Mouse (Mus musculus): ENCODE results near the gene Gpc6.

The Gpc6 gene

DNA sequence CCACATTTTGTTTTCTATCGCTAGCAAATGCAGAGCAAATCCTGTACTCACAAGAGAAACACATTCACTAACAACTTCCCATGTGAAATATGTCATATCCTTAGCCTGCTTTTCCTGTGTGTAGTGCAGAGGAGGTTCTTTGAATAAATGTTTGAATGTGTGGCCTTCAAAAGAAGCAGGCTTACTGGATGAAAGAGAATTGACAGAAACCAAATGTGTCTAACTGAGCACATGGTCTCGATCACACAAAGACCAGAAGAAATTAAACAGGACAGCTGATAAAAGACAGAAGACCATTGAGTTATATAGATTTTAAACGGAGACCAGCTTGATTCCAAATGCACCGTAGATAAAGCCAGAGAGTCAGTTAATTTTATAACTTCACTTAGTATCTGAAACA, 726.2 kb downstream of the Gpc6 start:
- WGBS, result 70% methylated on average over 4 of the region's 4 CpGs

DNA sequence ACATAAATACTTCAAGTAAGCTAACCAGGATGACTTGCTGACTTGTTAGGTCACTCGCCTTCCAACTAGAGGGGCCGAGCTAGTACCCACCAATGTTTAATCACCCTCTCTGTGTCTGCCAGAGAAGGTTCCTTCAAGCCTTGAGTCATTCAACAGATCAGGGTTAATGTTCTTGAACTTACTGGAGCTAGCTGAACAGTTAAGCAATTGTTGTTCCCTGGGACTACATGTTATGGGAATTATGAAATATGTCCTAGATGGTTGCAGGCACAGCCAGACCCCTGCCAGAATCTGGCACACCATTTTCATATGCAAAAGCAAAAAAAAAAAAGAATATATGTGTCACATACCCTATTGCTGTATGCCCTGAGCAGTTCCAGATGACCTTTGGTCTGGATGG, 726.8 kb downstream of the Gpc6 start:
- 97% methylated on average over 2 of the region's 2 CpGs for WGBS

DNA sequence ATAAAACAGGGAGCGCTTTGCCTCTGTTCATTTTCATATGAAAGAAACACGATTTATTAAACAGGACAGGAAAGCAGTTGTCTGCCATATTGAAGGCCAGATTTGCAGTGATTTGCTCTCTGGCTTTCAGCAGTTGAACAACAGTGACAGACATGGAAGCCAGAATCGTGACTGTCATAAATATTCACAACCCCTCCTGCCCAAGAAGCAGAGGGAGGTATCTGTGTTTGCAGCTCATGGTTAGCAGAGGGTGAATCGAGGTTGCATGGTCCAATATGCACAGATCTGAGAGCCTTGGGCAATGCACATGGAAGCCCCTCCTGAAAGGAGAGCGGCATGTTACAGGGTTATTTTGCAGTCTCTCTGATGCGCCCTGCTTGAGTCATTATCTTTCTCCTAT, 730.3 kb downstream of the Gpc6 start:
- 74% methylated on average over 6 of the region's 6 CpGs for WGBS

DNA sequence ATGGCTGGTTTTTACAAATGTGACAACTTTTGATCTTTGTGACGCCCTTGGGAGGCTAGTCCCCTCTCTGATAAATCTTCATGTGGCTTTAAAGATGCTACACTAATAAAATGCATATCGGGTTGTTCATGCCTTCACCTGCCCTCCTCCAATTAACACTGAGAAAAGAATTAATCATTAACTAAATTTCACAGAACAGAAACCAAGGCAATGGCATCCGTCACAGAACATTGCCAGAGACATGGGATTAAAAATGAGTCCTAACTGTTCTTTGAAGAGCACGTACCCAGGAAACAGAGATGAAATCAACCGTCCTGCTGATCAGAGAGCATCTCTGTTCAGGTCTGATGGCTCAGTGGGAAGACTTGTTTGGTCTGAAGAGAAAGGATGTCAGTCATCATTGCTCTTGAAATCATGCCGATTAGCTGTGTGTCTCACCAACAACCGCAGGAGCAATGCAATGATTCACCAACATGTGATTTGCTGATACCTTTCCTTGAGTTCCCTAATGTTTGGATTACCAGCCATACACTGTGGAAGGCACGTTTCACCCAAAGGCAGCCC, 734.2 kb downstream of the Gpc6 start:
- 92% methylated on average over 8 of the region's 8 CpGs for WGBS

DNA sequence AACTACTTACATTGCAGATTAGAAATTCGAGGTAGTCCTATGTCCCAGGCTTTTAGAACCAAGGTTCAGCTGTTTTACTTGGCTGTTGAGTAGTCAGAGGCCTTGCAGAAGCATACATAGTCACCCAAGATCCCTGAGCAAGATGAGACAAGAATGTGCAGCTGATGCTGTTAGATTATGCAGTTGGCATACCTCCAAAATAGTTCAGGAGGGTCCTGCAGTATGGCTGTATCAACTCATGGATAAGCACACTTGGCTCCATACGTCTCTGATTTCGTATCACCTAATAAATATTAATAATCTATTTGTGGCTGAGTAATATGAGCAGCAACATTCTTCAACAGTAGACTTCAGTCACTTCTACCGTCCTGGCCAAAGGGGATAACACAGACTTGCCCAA, 737.1 kb downstream of the Gpc6 start:
- WGBS, result 90% methylated on average over 4 of the region's 4 CpGs

DNA sequence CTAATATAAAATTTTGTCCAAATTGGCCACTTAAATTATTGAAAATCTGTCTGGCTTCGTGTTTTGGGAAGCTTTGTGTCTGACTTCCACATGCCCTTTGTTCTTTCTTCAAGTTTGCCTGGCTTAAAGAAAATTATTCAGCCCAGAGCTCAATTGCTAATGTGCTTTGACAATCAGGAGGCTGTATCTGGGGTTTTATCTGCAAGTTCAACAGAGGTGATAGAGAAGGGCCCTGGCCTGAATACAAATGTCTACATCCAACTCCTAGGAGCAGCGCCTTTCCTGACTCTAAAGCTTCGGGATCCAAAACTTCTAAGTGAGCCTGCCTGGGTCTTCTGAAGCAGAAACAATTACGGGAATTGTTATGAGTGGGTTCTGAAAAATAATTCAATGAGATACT, 739.7 kb downstream of the Gpc6 start:
- 82% methylated on average over 4 of the region's 4 CpGs for WGBS

DNA sequence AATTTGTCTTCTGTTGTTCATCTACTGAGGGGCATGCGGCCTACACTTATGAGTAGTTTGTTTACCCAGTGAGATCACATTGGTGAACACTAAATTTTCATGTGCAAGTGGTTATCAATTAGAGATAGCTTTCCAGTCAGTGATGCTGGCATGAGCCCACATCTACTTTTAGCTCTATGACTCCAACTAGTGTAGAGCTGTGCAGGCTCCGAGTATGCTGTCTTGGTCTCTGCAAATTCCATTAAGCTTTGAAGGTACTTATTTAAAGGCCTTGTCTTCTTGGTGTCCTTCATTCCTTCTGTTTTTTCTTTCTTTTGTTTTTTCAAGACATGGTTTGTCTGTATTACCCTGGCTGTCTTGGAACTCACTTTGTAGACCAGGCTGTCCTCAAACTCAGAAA, 741.0 kb downstream of the Gpc6 start:
- WGBS, result 93% methylated on average over 2 of the region's 2 CpGs

DNA sequence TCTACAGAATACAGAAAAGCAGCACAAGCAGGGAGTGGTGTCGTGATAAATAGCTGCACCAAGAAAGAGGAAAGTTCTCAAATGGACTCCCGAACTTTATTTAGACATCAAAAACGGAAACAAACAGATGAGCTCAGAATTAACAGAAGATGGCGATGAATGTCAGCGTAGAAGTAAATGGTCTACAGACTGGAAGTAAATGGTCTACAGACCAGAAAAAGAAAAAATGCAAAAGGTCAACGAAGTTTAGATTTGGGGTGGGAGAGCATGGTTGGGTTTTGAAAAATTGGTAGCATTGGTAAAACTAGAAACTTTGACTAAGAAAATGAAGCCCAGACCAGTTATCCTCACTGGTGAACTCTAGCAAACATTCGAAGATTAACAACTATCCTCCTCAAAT, 748.4 kb downstream of the Gpc6 start:
- 93% methylated on average over 7 of the region's 7 CpGs for WGBS

DNA sequence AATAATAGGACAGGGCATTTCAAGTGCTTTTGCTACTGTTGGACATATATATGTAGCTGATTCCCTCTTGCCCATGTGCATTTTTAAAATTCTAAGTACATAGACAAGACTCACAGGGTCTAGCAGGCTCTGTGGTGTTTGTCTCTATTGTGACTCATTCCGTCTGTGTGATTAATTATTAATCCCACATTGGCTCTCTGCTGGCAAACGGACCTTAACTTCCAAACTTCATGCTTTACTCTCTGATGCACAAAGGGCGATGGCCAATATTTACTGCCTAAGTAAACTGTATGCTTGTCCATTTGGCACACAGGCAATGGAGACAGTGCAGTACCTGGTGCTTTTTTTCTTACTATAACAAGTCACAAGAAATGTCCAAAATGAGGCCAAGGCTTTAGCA, 749.4 kb downstream of the Gpc6 start:
- WGBS, result 79% methylated on average over 3 of the region's 3 CpGs

DNA sequence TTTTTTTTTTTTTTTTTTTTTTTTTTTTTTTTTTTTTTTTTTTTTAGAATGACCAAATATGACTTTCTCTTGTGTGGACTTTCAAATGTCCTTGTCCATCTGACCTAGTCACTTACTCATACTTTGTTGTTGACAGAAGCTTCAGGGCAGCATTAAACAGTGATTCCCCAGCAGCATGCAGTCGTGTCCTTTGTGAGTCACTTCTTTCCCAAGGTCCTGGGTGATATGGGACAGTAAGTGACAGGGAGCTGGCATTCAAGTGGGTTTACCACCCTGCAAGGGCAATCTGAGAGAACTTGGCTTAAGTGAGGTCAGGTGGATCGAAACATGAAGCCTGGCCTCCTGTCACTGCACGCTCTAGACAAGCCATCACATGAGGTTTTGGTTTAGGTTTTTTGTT, 754.8 kb downstream of the Gpc6 start:
- 90% methylated on average over 3 of the region's 3 CpGs for WGBS

DNA sequence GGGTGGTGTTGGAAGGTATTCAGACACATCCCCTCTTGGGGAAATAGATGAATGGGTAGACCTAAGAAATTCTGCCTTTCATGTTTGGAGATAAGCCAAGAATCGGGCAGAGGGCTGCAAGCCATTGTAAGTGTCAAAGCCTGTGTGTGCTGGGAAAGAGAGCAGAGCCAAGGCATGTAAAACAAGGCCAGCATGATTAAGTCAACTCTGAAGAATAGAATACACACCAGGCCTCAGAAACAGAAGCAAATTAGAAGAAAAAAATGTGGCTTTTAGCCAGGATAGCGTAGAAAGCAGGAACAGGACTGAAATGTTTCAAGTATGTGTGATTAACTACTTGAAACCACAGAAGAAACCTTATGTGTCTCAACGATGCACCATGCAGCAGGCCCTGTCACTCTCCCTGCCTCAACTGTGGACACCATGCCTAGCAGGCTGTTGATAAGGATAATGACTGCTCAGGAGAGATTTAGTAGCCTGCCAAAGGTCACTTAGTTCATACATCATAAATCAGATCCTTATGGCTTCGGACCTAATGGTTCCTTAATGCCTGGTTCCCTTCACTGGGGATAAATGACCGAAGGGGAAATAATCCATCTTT, 756.3 kb downstream of the Gpc6 start:
- WGBS, result 58% methylated on average over 5 of the region's 5 CpGs

DNA sequence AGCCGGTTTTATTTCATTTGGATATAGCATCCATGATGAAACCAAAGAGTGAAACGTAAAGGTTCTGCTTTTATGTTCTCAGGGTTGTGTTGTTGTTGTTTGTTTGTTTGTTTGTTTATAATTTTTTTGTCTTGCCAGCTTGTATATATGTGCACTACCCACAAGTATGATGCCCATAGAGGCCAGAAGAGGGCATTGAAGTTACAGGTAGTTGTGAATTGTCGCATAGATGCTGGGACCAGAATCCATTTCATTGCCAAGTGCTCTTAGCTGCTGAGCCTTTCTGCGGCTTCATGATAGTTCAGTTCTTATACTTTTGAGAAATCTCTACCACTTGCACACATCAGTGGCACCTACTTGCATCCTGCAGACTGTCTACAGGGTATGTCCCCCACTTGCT, 758.0 kb downstream of the Gpc6 start:
- WGBS, result 95% methylated on average over 4 of the region's 4 CpGs

DNA sequence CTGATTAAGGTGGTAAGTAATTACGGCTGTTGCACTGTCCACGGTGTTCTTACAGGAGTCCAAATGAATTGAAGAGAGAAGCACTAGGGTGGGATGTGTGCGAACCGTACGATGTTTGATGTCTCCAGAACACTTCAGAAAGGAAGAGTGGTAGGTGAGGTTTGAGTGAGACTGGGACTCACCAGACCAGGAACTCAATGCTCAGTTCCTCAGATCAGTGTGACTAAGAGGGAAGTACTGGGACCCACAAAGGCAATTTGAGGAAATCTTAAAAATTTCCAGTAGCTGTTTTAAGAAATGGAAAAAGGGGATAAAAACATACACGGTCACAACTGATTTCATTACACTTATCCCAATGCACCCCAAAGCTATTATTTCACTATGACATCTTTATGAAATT, 764.7 kb downstream of the Gpc6 start:
- WGBS, result 93% methylated on average over 6 of the region's 6 CpGs

DNA sequence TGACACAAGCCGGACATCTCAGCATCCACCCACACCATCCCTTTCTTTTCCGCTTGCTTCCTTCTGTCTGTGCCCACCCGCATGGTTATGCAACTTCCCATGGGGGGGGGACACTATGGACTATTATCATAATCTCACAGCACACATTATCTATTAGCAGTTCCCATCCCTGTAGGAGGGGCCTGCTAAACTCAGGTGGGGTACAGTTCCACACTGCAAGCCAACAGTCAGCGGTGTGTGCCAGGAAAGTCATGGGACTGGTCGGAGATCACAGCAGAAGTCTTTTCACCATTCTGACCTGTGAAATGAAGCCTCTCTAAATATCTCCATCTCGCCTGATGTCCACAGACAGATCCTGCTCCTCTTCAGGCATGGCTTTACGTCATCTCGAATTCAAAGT, 770.5 kb downstream of the Gpc6 start:
- WGBS, result 79% methylated on average over 8 of the region's 8 CpGs

DNA sequence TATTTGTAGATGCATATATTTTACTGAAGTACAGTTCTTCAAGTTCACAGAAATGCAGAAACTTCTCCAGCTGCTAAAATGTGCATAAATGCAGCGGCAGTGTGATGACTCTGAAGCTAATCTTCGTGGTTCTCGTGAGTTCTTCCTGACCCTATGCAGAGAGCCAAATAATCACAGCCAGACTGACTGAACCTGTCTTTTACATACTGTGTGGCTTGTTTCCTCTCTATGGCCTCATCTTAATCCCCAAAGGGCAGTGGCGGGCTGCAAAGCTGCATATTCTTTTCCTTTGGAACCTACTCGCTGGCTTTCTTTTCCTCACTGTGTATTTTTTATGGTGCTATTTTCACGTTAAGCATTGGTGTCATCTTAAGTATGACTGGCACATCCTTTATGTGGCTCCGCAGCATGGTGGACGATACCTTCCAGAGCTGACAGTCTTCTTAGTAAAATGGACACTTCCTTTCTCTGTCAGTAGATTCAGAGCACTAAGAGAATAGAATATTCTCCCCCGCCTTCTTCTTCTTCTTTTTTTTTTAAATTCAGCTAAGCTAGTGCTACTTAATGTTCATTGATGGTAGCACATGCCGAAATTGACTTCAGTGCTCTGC, 775.7 kb downstream of the Gpc6 start:
- 87% methylated on average over 10 of the region's 10 CpGs for WGBS

DNA sequence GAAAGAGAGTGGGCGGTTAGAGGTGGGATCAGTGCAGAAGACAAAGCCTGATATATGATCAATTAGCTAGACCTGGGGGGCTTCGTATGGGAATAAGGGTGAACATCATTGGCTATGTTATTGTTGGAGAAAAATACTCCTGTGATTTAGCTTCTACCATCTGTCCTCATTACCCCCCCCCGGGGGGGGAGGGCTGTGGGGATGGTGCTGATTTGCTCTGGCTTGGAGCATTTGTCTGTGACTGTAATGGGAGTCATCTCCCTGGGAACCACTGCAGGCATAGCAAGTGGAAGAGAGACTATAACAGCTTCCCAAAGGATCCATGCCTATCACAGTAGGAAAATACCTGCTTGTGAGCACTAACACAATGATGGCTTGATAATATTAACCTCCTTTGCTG, 783.7 kb downstream of the Gpc6 start:
- WGBS, result 87% methylated on average over 3 of the region's 3 CpGs

DNA sequence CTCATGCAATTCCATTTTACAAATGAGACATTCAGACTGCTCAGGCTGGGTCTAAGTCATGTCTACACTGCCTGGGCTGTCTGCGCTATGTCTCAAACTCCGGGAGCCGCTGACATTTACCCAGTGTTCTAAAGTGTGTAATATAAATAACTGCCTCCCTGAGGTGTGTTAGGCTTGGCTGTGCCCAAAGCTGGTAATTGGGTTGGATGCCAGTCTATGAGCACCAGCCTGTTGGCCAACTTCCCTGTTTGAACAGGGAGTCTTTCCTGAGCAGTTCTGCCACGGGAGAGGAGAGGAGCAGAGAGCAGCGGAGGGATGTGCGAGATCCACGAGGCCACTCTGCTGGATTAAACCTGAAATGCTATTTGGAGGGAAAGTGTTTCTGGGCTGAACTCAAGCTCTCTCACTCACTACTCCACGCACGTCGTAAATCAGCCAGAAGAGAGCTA, 785.4 kb downstream of the Gpc6 start:
- WGBS, result 29% methylated on average over 10 of the region's 10 CpGs

DNA sequence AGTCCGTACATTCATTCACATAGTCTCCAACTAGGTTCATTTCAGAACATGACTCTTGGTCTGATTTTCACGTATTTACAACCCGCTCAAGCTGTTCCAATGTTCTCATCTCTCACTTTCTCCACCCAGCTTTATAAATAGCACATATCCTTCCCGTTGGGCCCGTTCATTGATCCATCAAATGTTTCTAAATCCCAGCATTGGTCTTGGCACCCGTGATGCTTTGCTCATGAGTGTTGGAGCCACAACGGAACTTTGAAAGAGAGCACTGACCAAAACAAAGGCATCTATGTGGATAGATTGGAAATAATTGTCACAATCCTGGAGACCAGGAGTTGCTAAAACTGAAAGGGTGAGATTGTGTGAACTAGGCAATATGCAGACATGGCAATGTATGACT, 787.2 kb downstream of the Gpc6 start:
- WGBS, result 77% methylated on average over 7 of the region's 7 CpGs

DNA sequence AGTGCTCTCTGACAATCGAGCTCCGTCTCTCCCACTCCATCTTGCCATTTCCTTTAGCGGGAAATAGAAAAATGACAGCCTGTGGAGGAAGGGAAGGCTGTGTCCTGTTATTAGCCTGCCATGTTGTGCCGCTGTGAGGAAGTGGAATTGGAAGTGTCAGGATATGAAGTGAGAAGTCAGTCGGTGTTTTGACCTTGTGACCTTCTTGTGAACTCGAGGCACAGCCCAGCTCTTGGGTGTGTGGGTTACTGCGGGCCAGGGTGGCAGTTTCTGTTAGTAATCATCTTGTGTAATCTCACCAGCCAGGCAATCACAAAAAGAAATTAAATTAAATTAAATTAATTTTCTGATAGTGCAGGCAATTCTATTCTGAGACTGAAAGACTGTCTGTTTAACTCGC, 789.0 kb downstream of the Gpc6 start:
- WGBS, result 77% methylated on average over 8 of the region's 8 CpGs

DNA sequence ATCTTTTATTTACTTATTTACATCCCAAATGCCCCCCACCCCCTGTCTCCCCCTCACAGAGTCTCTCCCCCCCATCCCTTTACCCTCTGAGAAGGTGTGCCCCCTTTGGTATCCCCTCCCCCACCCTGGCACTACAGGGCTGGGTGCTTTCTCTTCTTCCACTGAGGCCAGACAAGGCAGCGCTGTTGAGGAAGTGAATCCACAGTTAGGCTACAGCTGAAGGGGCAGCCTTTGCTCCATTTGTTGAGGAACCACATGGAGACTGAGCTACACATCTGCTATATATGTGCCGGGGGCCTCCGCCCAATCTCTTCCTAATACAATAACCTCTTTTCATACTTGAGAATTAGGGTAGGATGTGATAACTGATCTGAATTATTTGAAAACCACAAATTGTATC, 791.2 kb downstream of the Gpc6 start:
- WGBS, result 98% methylated on average over 3 of the region's 3 CpGs

DNA sequence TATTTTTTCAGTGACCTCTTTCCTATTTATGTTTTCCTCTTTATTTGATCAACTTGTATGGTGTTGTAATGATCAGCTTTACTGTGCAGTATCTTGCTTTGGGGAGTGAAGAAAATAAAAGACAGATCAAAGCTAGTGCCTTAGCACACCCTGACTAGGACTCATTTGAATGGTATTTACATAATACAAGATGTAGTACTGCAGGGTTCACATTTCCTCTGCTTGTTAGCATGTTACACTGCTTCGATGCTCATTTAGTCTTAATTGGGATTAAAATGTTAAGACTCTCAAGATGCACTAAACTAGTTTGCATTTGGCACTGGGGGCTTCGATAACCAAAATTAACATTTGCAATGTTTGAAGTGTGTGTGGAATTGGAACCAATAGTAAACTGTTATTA, 803.6 kb downstream of the Gpc6 start:
- WGBS, result 53% methylated on average over 2 of the region's 2 CpGs

DNA sequence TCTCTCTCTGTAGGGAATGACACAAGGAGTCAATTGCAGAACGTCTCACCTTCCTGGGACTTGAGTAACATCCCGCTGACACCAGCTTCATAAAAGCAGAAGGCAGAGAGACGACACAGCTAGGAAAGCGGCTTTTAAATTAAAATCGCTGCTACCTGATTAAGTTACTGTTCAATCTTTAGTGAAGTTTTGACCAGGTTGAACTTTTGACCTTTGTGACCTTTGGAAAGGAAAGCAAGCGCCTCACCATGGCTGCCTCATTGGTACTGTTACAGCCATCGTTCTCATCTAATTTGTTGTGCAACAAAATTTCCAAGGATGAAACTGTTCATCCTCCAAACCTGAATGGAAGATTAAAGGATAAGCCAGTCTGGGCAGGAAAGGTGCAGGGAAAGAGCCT, 830.1 kb downstream of the Gpc6 start:
- 88% methylated on average over 7 of the region's 7 CpGs for WGBS

DNA sequence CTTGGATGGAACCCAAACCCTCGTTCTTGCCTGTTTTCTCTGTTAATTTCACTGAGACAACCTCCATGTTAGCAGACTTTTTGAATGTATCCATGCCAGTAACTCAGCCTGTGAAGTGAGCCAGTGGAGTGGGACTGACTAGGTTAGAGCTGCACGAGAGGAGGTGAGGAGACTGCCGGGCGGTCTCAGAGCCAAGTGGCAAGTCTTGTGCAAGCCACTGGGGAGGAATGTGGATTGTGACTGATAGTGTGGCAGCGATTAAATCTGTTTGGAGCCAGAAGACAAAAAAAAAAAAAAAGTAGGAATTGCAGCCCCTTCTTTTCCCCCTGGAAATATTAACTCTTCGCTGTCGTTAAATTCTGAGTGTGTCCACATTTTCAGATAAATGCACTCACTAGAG, 831.4 kb downstream of the Gpc6 start:
- WGBS, result 80% methylated on average over 7 of the region's 7 CpGs
